Mouse (Mus musculus) myocyte (in vitro differentiated cells): ENCODE measurements around the gene Tmem92.
"Not testable (repeated sequence)": the region's sequence is repeated elsewhere in the genome, so short reads cannot be mapped to it uniquely, and the experiment has no call there.

Experiments
- E2F4 ChIP-seq: IDR thresholded peaks from one replicate; pipeline ENCODE4 v1.6.1; 2011; ENCODE audit warnings: mild to moderate bottlenecking, control low read depth, moderate library complexity; ENCODE audit not compliant: insufficient read depth
- MAX ChIP-seq: IDR thresholded peaks from one replicate; pipeline ENCODE4 v1.6.1; 2011; ENCODE audit warnings: low read depth, mild to moderate bottlenecking, control low read depth
- POLR2A ChIP-seq: IDR thresholded peaks from one replicate; pipeline ENCODE4 v1.6.1; 2011; ENCODE audit warnings: low read depth, mild to moderate bottlenecking, control low read depth, moderate library complexity; ENCODE audit not compliant: insufficient read length
- POLR2AphosphoS2 ChIP-seq: IDR thresholded peaks from one replicate; pipeline ENCODE4 v1.6.1; 2011; ENCODE audit warnings: low read depth, control low read depth; ENCODE audit not compliant: insufficient read length
- SRF ChIP-seq: IDR thresholded peaks from one replicate; pipeline ENCODE4 v1.6.1; 2011; ENCODE audit warnings: low read depth; ENCODE audit not compliant: control insufficient read depth, insufficient read length
- TCF12 ChIP-seq: IDR thresholded peaks from one replicate; pipeline ENCODE4 v1.6.1; 2011; ENCODE audit warnings: mild to moderate bottlenecking, control low read depth; ENCODE audit not compliant: poor library complexity, insufficient read depth, severe bottlenecking
- USF1 ChIP-seq: IDR thresholded peaks from one replicate; pipeline ENCODE4 v1.6.1; 2011; ENCODE audit warnings: low read depth, mild to moderate bottlenecking, control low read depth, moderate library complexity

DNA sequence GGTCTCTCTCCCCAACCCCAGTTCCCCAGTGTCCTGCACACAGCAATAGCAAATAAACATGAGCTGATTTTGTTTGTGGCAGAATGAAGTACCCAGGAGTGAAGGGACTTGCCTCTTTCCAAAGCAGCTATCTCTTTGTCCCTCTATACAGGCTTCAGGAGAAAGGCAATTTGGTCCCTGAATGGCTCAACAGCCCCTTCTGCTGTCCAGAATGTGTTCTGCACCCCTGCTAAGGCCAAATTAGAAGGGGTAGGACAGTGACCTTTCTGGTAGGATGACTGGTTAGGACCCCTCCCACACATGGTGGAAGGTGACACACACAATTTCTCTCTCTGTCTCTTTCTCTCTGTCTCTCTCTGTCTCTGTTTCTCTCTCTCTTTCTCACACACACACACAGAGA is 36.9 kb upstream of the Tmem92 start:
- TF ChIP-seq E2F4, USF1, POLR2A, MAX, POLR2AphosphoS2, TCF12, SRF: not testable (repeated sequence)
